Mouse (Mus musculus) embryonic facial prominence, embryonic 12.5 days (tissue): ENCODE results near the gene Axdnd1. TPM values are rescaled to one million over a fixed set of nuclear protein-coding genes. Genes with fewer than 3 reads are reported as not detected.

Experiments
- ATAC-seq: fragments of 200-750 bp; cut with Nextera tagmentation; 2 replicates; pipeline ENCODE4 v1.8.0; 2017; ENCODE audit not compliant: insufficient number of reproducible peaks, insufficient read depth, low FRiP score, low TSS enrichment
- H3K27ac ChIP-seq: fragments of 300-500 bp; sonication (generic); 2 replicates; pipeline ENCODE4 v1.5.1; 2016; ENCODE audit warnings: mild to moderate bottlenecking
- H3K27me3 ChIP-seq: fragments of 300-500 bp; sonication (generic); 2 replicates; pipeline ENCODE4 v1.6.1; 2016; ENCODE audit warnings: mild to moderate bottlenecking, moderate library complexity
- H3K36me3 ChIP-seq: fragments of 300-500 bp; sonication (generic); 2 replicates; pipeline ENCODE4 v1.6.1; 2016; ENCODE audit warnings: mild to moderate bottlenecking
- H3K4me1 ChIP-seq: fragments of 300-500 bp; sonication (generic); 2 replicates; pipeline ENCODE4 v1.6.1; 2016
- H3K4me2 ChIP-seq: fragments of 300-500 bp; sonication (generic); replicated peaks from 2 replicates; pipeline ENCODE4 v1.6.1; 2016; ENCODE audit warnings: mild to moderate bottlenecking, moderate library complexity
- H3K4me3 ChIP-seq: fragments of 300-500 bp; sonication (generic); 2 replicates; pipeline ENCODE4 v1.5.1; 2016; ENCODE audit warnings: mild to moderate bottlenecking
- H3K9ac ChIP-seq: fragments of 300-500 bp; sonication (generic); 2 replicates; pipeline ENCODE4 v1.6.1; 2016; ENCODE audit warnings: mild to moderate bottlenecking, moderate library complexity
- H3K9me3 ChIP-seq: fragments of 300-500 bp; sonication (generic); 2 replicates; pipeline ENCODE4 v1.6.1; 2016; ENCODE audit warnings: mild to moderate bottlenecking, moderate library complexity
- WGBS: fragments of 180-500 bp; shearing (Covaris S2); methylation state at CpG from one replicate; pipeline ENCODE4 v1.1.7; 2016; 5-methylcytosine and 5-hydroxymethylcytosine counted together
- polyA plus RNA-seq: library from polyadenylated mRNA; unstranded; fragments of >200 nt; fragmentation: Nextera tagmentation; extraction: Ambion mirVana; gene quantifications from 2 replicates; pipeline ENCODE4 v1.2.1, GENCODE M21; 2016

Axdnd1 gene
- 0.27 and 1.1 TPM in 2 replicates for polyA plus RNA-seq

DNA sequence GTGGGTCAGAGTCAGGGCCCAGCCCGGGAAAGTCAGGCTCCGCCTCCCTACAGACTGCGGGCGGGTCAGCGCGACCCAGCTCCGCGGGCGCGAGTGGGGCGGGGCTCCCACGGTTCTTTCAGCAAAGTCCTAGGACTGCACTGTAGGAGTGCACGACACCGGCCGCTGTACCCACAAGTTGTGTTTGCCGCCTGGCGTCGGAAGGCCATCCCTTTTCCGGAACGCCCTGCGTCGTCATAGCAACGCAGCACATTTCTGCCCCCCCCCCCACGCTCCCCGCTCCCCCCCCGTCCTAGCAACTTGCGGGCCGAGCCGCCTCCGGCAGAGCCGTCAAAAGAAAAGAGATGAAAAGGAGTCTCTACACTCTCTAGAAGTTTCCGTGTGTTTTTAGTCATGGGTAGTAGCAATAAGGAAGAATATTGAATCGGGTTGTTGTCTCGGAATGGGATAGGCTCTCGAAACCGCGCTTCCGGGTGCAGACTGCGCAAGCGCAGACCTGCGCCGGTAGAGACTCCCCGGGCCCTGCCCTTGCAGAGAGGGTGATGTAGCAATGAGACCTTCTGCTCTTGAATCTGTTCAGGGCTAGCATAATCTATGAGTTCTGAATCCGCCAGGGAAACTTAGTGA, at the start of gene Axdnd1:
Axdnd1 (minus strand) TSS at position 489 of the 627 bp plus-strand sequence.
- Histone ChIP-seq H3K9me3 (no peaks in the 10 kb centered on the region), H3K4me1 (no peaks in the 10 kb centered on the region; the same call in 1 of the 2 replicates), H3K27me3 (no peaks in the 10 kb centered on the region), H3K4me2 (peak within 1 kb of the TSS; percentile 64), H3K27ac (peak within 1 kb of the TSS; percentile 82), H3K9ac (peak within 1 kb of the TSS; percentile 57), H3K4me3 (peak within 1 kb of the TSS; percentile 70), H3K36me3 (no peaks in the 10 kb centered on the region)
- peak; percentile 93 for ATAC-seq
- WGBS: under 1% methylated on average over 44 of the region's 44 CpGs

DNA sequence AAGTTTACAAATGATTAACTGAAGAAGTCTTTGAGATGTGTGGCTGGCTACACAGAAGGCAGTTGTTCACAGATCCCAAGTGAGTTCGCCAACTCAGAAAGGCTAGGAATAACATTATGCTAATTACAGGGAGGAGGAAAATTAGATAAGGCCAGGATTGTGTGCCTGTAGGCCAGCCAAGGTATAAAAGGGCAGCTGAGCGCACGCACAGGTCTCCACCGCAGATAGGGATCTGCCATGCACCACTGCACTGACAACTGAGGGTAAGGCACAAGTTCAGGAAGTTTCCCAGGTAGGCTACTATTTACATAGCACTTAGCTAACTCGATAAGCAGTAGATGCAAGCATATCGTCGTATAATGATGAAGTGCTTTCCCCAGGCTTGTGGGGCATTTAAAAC, 49.6 kb upstream of the Axdnd1 start:
- Histone ChIP-seq H3K27me3 (no peaks in the 10 kb centered on the region), H3K4me2 (no peak overlapping the region), H3K27ac (no peak overlapping the region), H3K4me3 (no peak overlapping the region), H3K9me3 (0 out of 2 replicates have a peak, but pooled peaks cover 5% of the 10 kb centered on the region), H3K4me1 (peaks cover 10% of the 10 kb centered on the region), H3K9ac (no peak overlapping the region), H3K36me3 (peaks cover 17% of the 10 kb centered on the region)
- ATAC-seq: no peak
- WGBS: 65% methylated on average over 7 of the region's 7 CpGs

DNA sequence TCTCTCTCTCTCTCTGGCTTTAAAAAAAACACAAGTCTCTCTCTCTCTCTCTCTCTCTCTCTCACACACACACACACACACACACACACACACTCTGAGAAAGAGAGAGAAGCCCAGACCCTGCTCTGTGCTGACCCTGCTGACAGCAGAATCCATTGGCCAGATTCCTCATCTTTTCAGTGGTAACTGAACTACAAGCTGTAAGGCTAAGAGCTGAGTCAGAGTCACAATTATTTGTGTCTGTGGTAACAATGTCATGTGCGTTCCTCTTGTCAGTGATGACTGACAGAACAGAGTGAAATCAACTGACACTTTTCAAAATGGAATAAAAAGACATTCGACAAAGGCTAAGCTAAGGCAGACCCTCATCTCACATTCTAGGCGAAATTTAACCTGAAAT, 47.6 kb upstream of the Axdnd1 start:
- 80% methylated on average over 3 of the region's 3 CpGs for WGBS
- Histone ChIP-seq H3K9me3 (0 out of 2 replicates have a peak, but pooled peaks cover 5% of the 10 kb centered on the region), H3K27ac (no peak overlapping the region), H3K9ac (no peak overlapping the region), H3K4me3 (no peak overlapping the region), H3K36me3 (peaks cover 23% of the 10 kb centered on the region), H3K27me3 (no peaks in the 10 kb centered on the region), H3K4me1 (peaks cover 10% of the 10 kb centered on the region), H3K4me2 (no peak overlapping the region)
- ATAC-seq: no peak

DNA sequence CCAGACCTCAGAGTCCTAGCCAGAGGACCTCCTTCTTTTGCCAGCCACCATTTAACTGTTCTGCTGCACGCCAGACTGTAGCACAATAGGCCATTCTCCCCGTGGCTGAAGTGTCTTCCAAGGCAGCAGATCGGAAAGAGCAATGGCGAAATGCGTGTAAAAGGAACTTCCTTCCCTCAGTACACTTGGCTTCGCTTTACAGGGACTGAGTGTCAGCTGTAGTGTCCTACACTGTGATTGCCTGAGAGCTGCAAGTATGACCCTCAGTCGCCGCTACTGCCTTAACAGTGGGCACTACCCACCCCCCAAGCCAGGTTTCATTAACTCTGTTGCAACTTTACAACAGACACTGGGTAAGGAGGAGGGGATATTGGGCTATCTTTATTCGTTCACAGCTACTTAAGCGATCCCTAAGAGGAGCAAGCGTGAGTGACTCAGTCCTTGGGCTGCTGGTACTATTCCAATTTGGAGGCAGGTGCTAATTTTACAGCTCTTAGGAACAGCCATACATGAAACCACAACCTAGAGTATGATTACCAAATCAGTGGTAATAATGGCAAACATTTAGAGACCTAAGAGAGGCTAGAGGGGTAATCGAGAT, 46.8 kb upstream of the Axdnd1 start:
- Histone ChIP-seq H3K4me1 (peaks cover 6% of the 10 kb centered on the region), H3K9me3 (0 out of 2 replicates have a peak, but pooled peaks cover 5% of the 10 kb centered on the region), H3K4me2 (no peak overlapping the region), H3K9ac (no peak overlapping the region), H3K27me3 (no peaks in the 10 kb centered on the region), H3K27ac (no peak overlapping the region), H3K36me3 (peaks cover 23% of the 10 kb centered on the region), H3K4me3 (no peak overlapping the region)
- ATAC-seq: no peak
- WGBS: 85% methylated on average over 12 of the region's 12 CpGs

DNA sequence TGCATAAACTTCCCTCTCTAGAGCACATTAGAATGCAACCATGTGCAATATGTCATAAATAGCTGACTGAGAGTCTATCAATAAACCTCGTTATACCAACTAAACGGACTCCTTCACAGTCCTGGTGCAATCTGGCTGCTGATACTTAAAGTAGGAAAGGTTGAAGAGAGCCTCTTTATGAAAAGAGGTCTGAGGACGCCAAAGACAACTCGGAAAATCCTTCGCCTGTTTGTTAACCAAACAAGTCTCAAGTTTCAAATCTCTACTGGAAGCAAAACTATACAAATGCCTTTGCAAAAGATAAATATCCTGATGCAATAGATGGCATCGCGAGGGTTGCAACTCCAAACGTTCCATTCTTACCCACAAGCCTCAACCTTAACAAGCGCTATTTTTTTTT, 44.0 kb upstream of the Axdnd1 start:
- no peak for ATAC-seq
- 87% methylated on average over 9 of the region's 9 CpGs for WGBS
- no peak overlapping the region for H3K4me3 ChIP-seq
- H3K27me3 ChIP-seq: no peaks in the 10 kb centered on the region
- no peak overlapping the region for H3K4me2 ChIP-seq
- H3K36me3 ChIP-seq: peaks cover 23% of the 10 kb centered on the region
- no peak overlapping the region for H3K9ac ChIP-seq
- no peak overlapping the region for H3K27ac ChIP-seq
- H3K4me1 ChIP-seq: no peaks in the 10 kb centered on the region
- 0 out of 2 replicates have a peak, but pooled peaks cover 5% of the 10 kb centered on the region for H3K9me3 ChIP-seq

DNA sequence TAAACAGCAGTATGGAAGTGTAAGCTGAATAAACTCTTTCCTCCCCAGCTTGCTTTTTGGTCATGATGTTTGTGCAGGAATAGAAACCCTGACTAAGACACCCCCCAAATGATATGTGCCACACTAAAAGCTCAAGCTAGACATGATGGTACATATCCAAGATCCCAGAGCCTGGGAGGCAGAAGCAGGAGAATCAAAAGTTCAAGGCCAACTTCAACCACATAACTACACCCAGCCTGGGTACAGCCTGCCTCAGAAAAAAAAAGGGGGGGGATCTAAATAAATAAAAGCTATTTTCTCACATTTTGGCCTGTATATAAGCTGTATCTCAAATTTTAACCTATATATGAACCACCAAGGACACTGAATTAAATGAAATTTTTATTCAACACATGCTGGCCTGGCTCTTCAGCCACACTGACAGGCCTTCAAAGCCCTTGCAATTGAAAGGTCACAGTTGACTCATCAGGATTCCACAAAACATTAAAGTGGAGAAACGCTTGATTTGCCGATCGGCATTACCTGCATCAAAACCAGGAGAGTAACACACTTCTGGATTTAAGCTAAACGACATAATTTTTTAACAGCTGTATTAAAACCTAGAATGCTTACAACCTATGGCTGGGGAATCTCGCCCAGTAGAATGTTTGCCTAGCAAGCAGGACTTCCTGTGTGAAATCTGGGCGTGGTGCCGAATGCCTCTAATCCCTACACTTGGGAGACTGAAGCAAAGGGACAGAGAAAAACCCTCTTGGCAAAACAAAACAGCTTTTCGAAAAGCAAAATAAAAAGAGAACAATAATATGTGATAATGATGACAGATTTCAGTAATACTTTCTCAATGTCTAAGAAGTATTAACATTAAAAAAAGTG, 43.3 kb upstream of the Axdnd1 start:
- Histone ChIP-seq H3K4me1 (no peaks in the 10 kb centered on the region), H3K27ac (no peak overlapping the region), H3K27me3 (no peaks in the 10 kb centered on the region), H3K9ac (no peak overlapping the region), H3K36me3 (peaks cover 18% of the 10 kb centered on the region), H3K4me2 (no peak overlapping the region), H3K9me3 (0 out of 2 replicates have a peak, but pooled peaks cover under 1% of the 10 kb centered on the region), H3K4me3 (no peak overlapping the region)
- WGBS: 87% methylated on average over 8 of the region's 8 CpGs
- no peak for ATAC-seq

DNA sequence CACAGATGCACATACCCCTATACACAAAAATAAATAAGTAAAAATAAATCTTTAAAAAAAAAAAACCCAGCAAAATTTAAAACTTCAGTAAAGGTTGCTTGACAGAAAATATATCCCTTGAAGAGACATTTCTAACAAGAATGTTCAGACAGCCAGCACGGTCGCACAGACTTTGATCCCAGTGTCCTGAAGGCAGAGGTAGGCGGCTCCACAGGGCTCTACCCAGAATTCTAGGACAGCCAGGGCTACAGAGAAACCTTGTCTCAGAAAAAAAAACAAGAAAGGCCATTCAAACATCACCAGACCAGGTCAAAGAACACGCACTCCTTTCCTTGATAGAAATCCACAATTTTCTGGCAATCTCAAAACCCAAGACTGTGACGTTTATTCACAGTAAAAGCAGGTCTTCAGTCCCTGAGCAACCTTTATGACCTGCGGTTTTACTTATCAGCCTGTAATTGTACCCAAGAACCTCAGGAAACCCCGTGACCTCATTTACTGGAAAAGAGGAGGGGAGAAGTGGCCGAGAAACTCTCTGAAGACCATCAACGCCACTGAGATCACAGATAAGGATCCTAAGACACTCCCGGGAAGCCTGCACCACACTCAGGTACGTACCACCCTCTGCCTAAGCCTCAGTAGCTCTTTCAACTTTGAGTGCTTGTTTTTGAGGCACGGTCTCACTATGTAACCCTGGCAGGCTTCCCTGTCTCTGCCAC, 41.5 kb upstream of the Axdnd1 start:
- H3K27ac ChIP-seq: no peak overlapping the region
- ATAC-seq: no peak
- no peaks in the 10 kb centered on the region for H3K4me1 ChIP-seq
- H3K9ac ChIP-seq: no peak overlapping the region
- H3K36me3 ChIP-seq: peaks cover 18% of the 10 kb centered on the region
- no peak overlapping the region for H3K4me3 ChIP-seq
- no peak overlapping the region for H3K4me2 ChIP-seq
- H3K27me3 ChIP-seq: no peaks in the 10 kb centered on the region
- no peaks in the 10 kb centered on the region for H3K9me3 ChIP-seq
- WGBS: 81% methylated on average over 12 of the region's 12 CpGs

DNA sequence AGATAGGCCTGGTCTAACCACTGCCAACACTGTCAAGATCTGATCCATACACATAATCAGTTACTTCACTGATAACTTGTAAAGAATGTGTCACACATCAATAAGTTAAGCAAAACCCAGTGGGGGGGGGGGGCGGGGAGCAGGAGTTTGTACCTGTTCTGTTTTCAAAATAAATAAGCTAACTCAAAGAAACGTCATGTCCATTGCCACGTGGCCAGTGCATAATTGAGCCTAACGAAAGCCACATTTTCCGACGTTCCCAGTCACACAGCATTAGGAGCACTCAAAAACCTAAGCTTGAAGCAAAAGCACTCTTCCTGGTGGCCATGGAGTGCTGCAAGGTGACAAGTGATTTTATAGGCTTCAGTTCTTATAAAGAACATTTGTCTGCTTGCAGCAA, 40.1 kb upstream of the Axdnd1 start:
- Histone ChIP-seq H3K4me2 (no peak overlapping the region), H3K4me1 (no peaks in the 10 kb centered on the region), H3K4me3 (no peak overlapping the region), H3K9me3 (no peaks in the 10 kb centered on the region), H3K27ac (no peak overlapping the region), H3K27me3 (no peaks in the 10 kb centered on the region), H3K36me3 (peaks cover 11% of the 10 kb centered on the region), H3K9ac (no peak overlapping the region)
- no peak for ATAC-seq
- 55% methylated on average over 6 of the region's 6 CpGs for WGBS

DNA sequence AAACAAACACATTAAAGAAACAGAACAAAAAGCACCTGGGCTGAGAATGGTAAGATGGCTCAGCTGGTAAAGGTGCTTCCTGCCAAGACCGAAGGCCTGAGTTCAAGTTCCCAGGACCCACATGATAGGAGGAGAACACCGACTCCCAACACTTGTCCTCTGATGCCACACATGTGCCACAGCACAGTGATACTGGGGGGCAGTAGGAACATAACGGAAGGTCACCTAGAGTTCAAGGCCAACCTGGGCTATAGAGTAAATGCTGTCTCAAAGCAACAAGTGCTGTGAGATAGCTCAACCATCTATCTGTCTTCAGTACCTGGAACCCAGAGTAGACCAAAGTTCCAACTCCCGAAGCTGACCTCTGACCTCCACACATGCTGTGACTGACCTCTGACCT, 39.3 kb upstream of the Axdnd1 start:
- H3K27ac ChIP-seq: no peak overlapping the region
- H3K4me2 ChIP-seq: no peak overlapping the region
- H3K36me3 ChIP-seq: peaks cover 6% of the 10 kb centered on the region; the same call in 1 of the 2 replicates
- WGBS: 86% methylated on average over 4 of the region's 4 CpGs
- H3K4me3 ChIP-seq: no peak overlapping the region
- no peak for ATAC-seq
- H3K4me1 ChIP-seq: no peaks in the 10 kb centered on the region
- H3K27me3 ChIP-seq: no peaks in the 10 kb centered on the region
- H3K9me3 ChIP-seq: no peaks in the 10 kb centered on the region
- no peak overlapping the region for H3K9ac ChIP-seq

DNA sequence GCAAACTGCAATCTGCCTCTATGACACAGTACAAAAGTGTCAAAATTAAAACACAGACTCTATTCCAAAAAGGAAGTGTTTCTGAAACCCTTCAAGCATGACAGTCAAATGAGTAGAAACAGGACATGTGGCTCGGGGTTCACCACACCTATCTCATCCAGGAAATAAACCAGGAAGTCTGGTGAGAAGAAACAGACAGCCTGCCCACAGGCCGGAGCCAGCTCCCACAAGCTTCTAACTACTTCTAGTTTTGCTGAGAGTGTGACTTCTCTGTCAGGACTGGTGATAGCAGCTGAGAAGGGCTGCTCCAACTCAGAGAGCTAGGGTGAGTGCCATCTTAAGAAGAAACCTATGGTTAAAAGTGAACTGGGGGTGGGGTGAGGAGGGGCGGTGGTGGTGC, 38.7 kb upstream of the Axdnd1 start:
- Histone ChIP-seq H3K27ac (no peak overlapping the region), H3K4me1 (no peaks in the 10 kb centered on the region), H3K4me2 (no peak overlapping the region), H3K9me3 (no peaks in the 10 kb centered on the region), H3K9ac (no peak overlapping the region), H3K27me3 (no peaks in the 10 kb centered on the region), H3K4me3 (no peak overlapping the region), H3K36me3 (peaks cover 8% of the 10 kb centered on the region; the same call in 1 of the 2 replicates)
- ATAC-seq: no peak
- WGBS: 78% methylated on average over 3 of the region's 3 CpGs

DNA sequence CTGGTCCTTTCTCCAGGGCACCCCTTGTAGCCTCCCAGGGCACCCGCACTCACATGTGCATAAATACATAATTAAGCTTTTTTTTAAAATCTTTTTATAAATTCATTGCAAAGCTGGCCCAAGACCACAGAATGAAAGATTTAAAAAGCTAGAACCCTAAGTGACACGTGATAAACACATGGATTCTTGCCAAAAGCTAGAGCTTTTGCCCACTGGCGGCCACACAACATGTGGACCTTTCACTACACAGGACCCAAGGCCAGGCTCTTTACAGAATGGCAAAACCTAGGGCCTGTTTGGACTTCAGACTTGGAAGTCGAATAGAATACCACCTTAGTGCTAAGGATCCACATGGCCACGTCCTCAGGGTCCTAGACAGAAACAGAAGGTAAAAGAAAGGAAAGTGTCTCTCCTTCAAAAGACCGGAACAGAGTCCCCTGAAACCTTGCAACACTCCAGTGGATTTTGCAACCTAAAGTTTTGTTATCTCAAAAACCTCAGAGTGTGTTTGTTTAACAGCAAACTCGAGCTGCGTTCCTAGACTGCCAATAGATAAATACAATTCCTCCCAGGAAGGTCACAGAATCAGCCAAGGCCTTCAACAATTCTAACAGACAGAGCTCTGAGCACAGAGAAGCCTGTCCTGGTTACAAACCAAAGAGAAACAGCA, 37.6 kb upstream of the Axdnd1 start:
- H3K36me3 ChIP-seq: peaks cover 4% of the 10 kb centered on the region; the same call in 1 of the 2 replicates
- H3K4me2 ChIP-seq: no peak overlapping the region
- H3K4me1 ChIP-seq: no peaks in the 10 kb centered on the region
- ATAC-seq: no peak
- no peak overlapping the region for H3K4me3 ChIP-seq
- no peak overlapping the region for H3K27ac ChIP-seq
- H3K9ac ChIP-seq: no peak overlapping the region
- no peaks in the 10 kb centered on the region for H3K9me3 ChIP-seq
- no peaks in the 10 kb centered on the region for H3K27me3 ChIP-seq
- WGBS: 87% methylated on average over 8 of the region's 8 CpGs
